Mouse (Mus musculus) neural tube, embryonic 10.5 days (tissue): ENCODE results near the gene Iqcn.
A peak's percentile ranks its signal among the peaks of the same experiment; 100 is the strongest.

Experiments
- DNase-seq: peaks from one replicate; pipeline ENCODE4 v3.0.0-alpha.2; 2017; ENCODE audit warnings: low spot score; ENCODE audit errors: extremely low spot score

The Iqcn gene

DNA sequence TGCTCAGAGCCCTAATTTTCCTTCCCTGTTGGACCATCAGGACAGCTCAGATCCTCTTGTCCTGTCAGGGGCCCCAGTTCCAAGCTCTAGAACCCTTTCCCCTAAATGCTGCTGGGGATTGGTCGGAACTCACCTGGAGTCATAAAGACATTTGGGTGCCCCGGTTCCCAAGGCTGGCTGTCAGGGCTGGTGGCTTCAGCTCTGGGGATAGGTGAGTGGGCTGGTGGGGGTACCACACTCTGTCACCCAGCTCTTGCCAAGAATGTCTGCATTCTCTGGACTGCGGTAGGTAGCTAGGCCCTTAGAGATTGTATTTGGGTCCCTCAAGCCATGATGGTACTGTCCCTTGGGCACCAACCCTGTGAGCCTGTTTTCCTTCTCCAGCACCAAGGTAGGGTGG is at the start of gene Iqcn:
Gene Iqcn, plus strand, starts transcription at position 171 of the 400 bp plus-strand sequence.
- DNase-seq, result no peak

DNA sequence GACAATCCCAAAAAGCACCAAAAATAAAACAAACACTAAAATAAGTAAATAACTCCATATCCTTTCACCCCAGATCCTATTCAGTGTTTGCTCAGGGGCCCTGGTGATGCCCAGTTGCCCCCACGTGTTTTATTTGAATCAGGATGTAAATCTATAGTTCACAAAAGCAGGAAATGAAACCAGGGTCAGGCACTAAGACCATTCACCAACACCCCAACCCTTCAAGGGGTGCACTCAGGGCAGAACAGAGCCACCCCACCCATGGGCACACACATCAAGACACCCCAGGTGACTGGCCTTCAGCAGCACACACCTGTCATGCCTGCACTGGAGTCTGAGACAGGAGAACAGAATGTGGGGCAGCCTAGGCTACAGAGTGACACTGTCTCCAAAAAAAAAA is 49.1 kb upstream of the Iqcn start:
- no peak for DNase-seq

DNA sequence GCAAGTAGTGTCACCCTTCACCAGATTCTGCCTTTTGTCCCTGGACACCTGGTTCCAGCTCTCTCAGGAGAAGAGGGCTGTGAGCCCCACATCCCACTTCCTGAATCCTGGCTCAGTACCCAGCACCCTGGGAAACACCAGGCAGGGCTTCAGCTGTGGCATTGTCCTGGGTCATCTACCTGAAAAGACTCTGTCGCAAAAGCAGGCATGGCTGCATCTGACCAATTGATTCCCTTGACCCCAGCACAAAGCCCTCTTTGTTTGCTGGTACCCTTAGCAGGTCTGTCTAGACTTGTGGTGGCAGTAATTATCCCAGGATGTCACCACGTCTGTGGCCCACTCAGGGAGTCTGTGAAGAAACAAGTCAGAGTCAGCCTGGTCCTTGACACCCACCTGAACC is 47.8 kb upstream of the Iqcn start:
- no peak for DNase-seq

DNA sequence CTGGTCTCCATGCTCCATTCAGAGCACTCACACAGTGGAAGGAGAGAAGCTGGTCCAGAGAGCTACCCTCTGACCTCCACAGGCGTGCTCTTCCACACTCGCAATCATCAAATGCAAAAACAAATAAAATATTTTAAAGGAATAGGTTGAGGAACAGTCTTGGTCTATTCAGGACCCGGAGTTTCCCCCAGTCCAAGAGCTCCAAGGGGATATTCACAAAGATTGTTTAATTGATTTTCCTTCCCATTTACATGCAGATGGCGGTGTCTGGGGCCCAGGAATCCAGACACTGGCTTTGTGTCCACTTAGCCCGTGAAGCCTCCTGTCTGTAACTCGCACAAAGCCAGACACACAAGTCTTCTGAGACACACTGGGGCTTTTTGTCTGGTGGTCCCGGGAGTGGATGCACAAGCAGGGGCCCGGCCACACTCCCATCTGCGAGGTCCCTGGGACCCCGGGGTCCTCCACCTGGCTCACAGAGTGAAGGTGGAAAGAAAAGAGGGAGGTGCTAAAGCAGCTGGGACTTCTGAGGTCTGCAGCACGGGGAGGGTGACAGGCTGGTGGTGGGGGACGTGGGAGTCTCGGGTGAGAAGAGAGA is 47.0 kb upstream of the Iqcn start:
- DNase-seq, result peak; percentile 63

DNA sequence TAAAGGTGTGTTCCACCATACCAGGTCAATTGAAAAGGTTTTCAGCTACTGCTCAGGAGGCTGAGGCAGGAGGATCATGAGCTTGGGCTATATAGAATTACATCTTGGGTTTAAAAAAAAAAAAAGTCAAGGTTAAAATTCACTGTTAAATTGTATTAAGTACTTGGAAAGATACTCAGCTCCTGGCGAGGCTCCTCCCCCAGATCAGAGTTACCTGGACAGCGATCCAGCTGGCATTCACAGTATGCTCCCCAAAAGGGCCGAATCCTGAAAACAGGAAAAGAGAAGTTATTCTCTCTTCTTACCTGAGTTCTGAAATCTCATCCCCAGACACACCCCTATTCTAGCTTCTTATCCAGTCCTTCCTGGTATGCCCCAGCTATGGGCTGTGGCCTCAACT is 46.0 kb upstream of the Iqcn start:
- DNase-seq, result no peak

DNA sequence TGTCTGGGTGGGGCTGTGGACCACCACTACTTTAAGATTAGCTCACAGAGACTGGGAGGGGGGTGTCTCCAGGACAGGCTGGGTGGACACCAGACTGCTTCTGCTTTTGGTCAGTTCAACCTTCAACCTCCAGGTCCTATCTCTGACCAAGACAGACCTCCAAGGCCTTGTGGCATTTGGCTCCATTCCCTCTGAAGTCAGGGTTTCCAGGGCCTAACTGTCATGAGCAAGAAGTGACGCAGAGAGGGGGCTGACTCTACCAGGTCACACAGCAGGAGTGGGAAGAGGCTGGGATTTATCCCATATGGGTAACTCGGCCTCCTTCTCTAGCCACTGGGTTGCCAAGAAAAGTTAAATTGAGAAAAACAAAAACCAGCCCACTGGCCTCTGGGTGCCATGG is 45.5 kb upstream of the Iqcn start:
- no peak for DNase-seq

DNA sequence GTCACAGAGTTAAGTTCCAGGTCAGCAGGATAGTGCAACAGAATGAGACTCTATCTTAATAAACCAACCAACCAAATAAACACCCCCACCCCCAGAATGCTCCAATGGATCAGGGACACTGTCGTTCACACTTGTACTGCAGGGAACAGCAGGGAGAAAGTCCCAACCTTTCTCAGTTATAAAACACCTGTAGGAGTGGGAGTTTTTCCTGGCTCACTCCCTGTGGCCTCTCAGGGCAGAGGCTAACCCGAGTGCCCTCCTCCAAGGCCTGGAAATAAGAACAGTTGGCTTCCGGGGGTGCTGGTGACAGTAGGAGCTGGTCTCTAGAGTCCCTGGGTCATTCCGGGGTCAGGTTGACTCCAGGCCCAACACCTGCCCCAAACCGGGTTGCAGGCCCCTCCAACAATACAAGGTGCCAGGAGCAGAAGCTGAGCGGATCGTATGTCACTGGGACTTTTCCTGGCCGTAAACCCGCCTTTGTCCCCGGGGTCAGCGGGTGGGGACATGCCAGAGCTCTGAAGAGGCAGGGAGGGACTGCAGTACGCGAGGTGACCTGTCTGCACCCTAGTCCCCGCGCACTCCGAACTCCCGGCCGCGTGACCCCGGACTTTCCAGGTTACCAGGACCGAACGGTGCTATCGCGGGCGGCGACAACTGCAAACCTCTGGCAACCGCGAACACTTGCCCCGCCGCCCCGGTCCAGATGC is 44.2 kb upstream of the Iqcn start:
- no peak for DNase-seq

DNA sequence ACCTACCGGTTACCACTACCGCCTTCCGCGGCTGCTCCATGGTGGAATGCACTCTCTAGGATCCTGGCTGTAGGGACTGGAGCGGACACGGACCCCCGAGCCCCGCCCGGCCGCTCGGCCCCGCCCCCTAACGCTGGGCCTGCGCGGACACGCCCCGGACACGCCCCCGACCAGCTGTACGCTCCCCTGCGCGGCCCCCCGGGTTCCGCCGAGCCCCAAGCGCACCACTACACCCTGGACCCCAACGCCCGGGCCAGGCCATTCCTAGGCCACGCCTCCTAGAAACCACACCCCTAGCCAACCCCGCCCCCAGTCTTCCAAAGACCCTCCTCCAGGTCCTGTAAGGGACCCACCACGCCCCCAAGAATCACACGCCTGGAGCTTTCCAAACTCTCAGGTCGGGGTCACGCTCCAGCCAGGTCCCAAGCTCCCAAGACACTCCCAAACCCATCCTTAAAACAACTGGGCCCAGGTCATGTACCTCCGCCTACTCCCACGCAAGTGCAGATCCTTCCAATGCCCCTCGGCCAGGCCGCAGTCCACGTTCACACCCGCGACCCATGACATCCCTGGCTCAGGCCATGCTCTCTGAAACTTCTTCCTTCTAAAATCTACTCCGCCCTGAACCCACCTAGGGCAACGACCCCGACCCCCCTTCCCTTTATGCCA is 43.5 kb upstream of the Iqcn start:
- peak; percentile 98 for DNase-seq

DNA sequence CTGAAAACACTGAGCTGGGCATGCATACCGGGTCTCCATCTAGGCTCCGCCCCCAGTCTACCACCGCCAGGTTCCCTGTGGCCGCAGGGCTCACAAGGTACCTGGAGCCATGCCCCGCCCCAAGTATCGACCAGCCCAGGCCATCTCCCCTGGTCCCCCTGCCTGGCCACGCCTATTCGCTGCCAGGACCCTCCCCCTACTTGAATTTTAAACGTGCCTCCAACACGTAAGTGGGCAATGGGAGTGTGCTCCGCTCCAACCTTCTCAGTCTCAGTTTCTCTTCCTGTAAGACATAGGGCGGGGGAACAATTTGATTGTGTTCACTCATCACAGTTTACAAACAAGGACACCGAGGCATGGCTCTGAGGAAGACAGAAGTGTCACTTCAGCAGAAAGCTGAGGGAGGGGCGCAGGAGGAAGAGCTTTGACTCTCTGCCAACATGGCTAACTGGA is 43.0 kb upstream of the Iqcn start, which contains the start of gene Pgpep1:
Gene Pgpep1, minus strand, starts transcription at position 116 of the 453 bp plus-strand sequence.
- no peak for DNase-seq

DNA sequence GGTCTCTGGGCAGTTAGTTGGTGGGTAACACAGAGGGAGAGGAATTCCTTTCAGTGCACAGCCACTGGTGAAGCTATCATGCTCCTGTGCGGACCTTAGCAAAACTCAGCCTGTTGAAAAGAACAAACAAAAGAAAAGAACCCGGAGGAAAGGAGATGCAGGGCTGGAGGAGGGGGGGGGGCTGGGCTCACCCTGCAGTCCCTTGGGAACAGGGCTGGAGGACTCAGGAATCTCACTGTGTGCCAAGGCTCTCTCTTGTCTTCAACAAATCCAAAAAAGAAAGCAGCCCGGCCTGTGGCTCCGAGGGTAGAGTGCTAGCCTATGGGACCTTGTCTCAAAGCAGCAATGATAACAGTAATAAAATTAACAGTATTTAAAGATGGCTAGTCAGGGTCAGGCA is 39.6 kb upstream of the Iqcn start:
- no peak for DNase-seq

DNA sequence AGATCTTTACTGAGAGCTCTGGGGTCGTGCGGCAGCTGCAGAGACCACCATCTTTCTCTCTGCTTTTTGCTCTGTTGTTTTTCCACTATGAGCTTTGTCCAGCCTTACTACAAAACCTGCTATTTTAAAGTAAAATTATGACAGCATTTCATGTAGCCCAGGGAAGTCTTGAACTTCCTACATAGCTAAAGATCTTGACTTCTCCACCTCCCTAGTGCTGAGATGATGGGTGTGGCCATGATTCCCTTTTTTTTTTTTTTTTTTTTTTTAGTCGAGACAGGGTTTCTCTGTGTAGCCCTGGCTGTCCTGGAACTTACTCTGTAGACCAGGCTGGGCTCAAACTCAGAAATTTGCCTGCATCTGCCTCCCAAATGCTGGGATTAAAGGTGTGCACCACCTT is 38.6 kb upstream of the Iqcn start:
- DNase-seq, result no peak

DNA sequence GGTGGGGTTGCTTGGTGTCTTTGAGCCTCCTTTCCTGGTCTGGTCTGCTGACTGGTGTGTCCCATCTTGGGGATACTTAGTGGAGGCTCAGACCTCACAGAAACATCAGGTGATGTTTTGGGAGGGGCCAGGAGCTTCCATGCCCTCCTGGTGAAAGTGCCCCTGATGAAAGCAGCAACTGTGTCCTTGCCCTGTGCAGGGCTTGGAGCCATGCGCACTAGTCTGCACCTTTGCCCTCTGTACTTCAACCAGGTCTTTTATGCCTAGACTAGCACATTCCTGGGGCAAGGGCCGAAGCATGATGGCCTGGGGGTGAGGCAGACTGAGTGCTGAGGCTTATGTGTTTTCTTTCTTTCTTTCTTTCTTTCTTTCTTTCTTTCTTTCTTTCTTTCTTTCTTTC is 37.7 kb upstream of the Iqcn start:
- no peak for DNase-seq

DNA sequence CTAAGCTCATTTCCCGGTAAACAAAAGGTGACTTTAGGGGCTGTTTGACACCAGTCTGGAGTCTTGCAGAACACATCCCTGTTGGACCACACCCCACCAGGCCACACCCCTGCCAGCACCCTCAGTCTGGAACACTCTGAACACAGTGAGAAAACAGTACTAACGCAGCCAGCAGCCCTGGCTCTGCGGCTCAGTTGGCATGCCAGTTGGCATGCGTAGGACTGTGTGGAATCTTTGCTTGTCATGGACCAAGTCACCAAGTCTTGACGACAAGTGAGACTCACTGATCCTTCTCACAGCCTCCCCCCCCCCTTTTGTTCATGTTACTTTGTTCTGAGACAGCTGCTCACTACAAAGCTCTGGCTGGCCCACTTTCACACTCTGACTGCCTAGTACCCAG is 36.2 kb upstream of the Iqcn start:
- no peak for DNase-seq

DNA sequence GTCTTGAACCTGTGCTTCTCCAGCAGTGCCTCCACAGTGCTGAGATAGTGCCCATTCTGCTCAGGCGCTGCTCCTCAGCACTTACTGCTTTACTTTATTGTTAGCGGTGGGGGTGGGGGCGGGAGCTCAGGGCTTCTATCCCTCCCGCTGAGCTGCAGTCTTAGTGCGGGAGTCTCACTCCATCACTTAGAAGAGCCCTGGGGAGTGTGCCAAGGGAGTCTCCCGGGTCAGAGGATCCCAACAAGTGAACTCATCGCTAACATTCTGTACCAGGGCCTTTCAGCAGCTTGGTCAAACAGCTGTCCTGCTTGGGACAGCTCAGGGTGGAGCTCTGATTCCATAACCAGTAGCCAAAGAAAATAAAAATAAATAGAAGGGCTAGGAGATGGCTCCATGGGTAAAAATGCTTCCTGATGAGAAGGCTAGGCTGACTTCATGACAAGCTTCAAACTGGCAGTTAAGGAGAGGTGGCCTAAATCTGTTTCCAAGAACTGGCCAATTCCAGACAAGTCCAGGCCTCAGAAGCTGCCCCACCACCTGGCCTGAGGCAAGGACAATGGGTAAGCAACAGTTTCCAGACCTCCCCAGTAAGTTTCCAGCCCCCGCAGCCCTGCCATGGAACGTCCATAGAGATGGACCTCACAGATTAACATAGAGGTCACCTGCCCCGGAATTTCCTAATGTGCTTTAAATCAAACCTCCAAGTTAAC is 31.5 kb upstream of the Iqcn start:
- DNase-seq, result no peak

DNA sequence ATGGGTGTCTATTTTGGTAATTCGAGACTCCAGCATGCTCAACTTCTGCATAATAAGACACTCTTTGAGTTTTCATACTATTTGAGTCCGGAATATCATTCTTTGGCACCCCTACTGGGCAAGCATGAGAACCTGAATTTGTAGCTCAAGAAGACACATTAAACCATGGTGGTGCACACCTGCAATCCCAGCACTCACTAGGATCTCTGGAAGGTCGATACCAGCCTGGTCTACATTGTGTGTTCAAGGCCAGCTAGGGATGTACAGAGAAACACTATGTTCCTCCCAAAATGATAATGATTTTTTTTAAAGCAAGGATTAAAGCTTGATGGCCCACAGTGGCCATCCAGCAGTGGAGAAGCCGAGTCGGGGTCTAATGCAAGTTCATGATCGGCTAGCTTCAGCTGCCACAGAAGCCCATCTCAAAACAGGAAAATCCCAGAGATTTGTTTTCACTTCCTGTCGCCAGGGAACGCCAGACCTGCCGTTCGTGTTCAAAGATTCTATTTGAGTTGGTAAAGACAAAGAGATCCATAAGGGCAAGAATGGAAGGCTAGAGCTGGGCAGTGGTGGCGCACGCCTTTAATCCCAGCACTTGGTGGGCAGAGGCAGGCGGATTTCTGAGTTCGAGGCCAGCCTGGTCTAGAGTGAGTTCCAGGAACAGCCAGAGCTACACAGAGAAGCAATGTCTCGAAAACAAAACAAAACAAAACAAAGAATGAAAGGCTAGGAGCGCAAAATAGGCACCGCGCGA is 30.8 kb upstream of the Iqcn start:
- DNase-seq, result no peak

DNA sequence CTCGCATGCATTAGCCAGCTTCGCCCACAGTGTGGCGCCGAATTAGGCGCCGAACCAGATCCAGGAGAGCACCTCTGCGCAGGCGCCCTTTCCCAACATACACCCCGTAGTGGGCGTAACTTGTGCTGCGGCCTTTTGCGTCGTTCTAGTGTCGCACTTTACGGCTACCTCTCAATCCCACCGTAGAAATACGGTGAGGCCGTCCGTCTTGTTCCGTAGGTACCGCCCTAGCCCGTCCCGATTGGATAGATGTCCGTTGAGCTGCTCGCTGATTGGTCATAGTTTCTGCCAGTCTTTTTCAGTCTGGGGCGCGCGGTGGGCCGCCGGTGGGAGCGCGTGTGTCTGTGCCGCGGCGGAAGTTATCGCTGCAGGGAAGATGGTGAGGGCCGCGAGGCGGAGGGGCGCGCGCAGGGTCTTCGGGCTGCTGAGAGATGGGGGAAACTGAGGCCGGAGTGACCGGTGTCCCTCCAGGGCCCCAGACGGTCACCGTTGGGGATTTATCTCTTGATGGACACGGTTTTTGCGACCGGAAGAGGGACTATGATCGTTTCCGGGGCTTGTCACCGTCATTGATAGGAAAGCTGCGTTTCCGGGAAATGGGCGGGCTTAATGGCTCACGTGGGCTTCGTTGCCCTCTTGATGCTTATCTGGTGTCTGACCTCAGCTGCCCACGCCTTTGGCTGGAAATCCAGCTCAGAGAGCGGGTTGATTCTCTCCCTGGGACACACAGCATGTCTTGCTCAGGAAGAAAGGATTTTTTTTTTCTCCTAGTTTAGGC is 30.0 kb upstream of the Iqcn start, which contains the start of gene Lsm4:
Gene Lsm4, plus strand, starts transcription at position 170 of the 778 bp plus-strand sequence.
- peak; percentile 99 for DNase-seq

DNA sequence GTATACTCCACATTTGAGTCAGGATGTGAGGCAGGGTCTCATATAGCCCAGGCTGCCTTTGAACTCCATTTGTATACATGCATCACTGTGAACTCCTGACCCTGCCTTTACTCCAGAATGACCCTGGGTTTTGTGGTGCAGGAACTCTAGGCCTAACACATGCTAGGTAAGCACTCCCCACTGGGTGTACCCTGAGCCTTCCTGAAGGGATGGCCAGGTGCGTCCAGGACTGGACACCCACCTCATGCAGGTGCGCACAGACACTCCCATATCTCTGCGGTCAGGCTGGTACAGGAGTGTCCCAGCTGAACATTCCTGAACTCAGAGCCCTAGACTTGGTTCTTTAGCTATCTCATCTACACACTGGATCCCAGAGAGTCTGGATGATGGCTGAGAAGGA is 29.1 kb upstream of the Iqcn start:
- no peak for DNase-seq

DNA sequence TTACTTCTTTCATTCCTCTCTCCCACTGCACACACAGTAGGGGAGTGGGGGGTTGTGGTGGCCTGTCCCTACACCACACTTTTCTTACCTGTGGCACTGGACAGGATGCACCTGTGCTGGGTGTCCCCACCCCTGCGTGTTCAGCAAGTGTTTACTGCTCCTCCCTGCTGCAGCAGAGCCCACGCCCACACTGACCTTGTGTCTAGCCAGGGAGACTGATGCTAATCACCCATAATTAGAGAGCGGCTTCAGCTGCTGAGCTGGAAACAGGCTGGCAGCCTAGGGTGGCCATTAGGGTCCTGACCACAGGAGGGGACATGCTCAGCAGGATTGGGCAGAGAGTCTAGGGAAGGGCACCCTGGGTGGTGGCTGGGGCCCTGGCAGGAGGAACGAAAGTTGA is 28.5 kb upstream of the Iqcn start:
- no peak for DNase-seq

DNA sequence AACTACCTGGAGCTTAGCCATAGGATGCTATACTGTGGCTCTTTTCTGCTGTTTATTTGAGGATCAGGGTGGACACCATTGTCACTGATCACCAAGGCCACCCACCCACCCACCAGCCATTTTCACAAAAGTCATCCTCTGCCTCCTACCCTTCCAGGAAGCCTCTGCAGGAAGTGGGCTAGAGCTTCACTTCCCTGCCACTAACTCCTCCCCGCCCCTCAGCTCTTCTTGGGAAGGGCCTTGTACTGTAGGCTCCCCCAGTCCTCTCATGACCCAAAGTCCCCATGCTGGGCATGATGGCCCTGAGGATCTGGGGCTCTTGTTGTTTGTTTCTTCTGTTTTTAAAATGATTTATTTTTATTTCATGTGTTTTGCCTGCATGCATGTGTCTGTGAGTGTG is 27.9 kb upstream of the Iqcn start:
- no peak for DNase-seq

DNA sequence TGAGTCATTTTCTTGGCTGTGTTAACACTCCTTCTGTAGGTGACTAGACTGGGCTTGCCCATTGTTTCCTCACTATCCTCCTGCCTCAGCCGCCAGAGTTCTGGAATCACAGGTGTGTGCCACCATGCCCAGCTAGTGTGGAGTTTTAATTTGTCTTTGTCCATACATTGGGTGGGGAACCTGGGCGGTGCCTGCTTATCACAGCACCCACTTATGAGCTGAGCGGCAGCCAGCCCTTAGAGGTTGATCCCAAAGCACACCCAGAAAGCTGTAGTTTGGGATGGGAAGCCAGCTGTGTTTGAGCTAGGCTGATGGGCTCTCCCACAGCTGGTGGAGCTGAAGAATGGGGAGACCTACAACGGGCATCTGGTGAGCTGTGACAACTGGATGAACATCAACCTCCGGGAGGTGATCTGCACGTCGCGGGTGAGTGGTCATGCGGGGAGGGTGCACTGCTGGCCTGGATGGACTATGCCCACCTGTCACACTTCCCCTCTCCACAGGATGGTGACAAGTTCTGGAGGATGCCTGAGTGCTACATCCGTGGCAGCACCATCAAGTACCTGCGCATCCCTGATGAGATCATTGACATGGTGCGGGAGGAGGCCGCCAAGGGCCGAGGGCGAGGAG is 25.7 kb upstream of the Iqcn start:
- no peak for DNase-seq
